Mouse (Mus musculus) small intestine, adult 2 months (tissue): ENCODE measurements at regions not wholly inside any gene's neighbourhood (a gene's known extent, or its start where the extent isn't known, plus 50 kb on each side); places are given as distances from the start of the nearest gene placed in this dataset.

Source experiments
- CTCF ChIP-seq: fragments of 200-500 bp; IDR thresholded peaks from 2 replicates; pipeline ENCODE4 v1.5.1; 2012; ENCODE audit warnings: low read depth, mild to moderate bottlenecking, control low read depth, inconsistent platforms, low read length, moderate library complexity, mixed read lengths; ENCODE audit not compliant: insufficient replicate concordance, insufficient read length; ENCODE audit errors: extremely low read depth
- POLR2A ChIP-seq: fragments of 200-500 bp; IDR thresholded peaks from 2 replicates; pipeline ENCODE4 v1.6.1; 2012; ENCODE audit warnings: low read depth, mild to moderate bottlenecking, control low read depth, inconsistent platforms, low read length, moderate library complexity

- TF ChIP-seq CTCF (no peak), POLR2A (no peak)
Observed at GRCm38 (mm10) chr5:45219101-45219500, 230.9 kb downstream of the Qdpr start.
